Mouse (Mus musculus): ENCODE data around the gene Aoc3.
"Not testable (repeated sequence)": the region's sequence is repeated elsewhere in the genome, so short reads cannot be mapped to it uniquely, and the experiment has no call there.

Aoc3 gene

DNA sequence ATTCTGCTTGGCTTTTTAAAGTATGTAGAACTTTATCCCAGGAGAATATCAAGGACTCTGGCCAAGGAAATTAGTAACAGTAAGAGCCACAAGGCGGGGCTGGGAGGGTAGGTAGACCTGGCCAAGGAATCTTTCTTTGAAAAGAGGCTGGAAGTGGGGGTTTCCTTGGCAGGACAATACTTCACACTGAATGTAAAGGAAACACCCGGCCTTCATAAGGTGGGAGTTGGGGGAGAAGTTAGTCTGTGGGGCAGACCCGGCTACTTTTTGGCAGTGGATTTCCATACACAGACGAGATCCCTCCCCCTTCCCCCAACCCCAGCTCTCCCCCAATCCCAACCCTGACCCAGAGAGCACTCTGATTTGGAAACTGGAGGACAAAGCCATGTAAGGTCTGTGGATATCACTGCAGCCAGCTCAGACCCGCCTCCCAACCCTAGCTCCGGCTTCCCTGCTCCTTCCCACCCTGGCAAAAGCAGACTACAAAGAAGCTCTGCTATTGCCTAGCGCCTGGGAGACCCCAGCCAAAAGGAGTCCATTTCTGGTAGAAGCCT is at the start of gene Aoc3:
Aoc3 (plus strand) TSS at position 235 of the 554 bp plus-strand sequence.
- no peak for DNase-seq

DNA sequence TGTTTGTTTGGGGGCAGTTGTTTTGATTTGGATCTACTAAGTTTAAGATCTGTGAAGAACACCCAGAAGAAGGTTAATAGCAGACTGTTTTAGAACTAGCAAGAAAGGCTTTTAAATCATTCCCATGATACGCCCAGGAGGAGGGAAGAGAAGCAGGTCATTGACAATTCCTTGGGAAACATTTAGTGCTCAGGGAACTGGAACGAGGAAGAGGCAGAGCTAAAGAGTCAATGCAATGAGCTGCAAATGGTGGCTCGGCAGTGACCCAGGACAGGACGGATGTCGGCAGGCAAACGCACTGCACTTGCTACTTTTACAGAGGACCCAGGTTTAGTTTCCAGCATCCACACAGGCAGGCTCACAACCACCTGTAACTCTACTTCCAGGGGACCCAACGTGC is 49.6 kb upstream of the Aoc3 start:
- peak in 1 of 2 experiments; percentile 42 for DNase-seq

DNA sequence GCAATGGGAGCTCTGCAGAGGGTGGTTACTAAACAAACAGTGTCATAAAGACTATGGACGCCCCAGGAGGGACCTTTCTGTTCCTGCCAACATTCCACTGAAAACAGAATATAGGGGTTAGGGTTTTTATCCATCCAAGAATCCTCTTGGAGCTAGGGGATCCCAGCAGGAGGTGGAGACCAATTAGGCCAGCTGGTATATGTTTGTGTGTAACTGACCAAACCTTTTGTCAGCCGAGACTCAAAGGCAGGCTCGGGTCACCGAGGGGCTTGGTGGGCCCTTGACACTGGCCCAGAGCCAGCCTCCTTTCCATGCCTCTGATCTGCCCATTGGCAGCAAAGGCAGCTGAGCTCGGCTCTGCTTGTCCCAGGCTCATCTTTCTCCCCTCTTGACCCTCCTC is 47.5 kb upstream of the Aoc3 start:
- no peak for DNase-seq

DNA sequence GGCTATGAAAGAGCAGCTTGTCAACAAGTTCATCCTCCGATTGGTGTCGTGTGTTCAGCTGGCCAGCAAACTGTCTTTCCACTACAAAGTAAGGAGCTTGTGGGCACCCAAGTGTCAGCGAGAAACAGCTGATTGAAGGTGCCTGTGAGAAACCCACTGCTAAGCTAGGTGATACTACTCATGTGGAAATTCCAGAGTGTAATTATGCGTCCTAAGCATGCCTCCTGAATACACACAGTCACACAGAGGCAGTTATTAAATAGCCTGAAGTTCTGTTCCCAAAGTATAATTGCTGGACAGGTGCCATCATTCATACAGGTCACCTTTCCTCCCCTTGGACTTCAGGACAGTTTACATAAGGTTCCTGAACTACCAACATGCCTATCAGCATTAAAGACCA is 46.6 kb upstream of the Aoc3 start:
- peak in 1 of 2 experiments; percentile 73 for DNase-seq

DNA sequence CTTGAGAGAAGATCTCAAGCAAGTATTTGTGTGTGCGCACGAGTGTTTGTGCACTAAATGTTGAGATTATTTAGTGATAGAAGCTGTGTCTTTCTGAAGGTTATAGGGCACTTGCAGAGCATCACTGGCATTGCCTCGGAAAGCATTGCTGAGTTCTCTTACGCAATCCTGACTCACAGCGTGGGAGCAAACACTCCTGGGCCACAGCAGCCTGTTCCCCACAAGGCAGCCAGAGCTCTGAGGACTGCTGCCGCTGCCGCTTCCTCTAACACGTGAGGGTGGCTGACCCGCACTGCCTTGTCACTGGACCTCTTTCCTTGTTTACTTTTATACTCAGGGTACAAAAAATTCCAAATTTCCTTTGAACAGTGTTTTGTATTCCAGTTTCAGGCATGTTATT is 43.1 kb upstream of the Aoc3 start:
- DNase-seq = peak in 1 of 2 experiments; percentile 20

DNA sequence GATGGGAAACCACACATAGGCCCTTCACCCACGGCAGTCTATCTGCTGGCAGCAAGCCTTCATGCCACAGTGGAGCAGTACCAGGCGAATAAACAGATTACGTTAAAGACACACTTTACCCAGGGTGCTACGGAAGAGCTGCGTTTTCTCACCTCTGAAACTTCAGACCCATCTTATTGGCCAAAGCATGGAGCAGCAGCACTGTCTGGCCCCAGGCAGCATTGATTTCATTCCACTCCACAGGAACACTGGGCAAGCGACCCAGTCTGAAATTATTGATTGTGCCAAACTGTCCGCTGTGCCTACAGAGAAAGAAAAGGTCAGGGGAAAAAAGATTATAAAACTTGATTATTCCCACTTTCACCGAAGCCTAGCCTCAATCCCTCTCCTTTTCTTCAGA is 39.2 kb upstream of the Aoc3 start:
- DNase-seq = no peak

DNA sequence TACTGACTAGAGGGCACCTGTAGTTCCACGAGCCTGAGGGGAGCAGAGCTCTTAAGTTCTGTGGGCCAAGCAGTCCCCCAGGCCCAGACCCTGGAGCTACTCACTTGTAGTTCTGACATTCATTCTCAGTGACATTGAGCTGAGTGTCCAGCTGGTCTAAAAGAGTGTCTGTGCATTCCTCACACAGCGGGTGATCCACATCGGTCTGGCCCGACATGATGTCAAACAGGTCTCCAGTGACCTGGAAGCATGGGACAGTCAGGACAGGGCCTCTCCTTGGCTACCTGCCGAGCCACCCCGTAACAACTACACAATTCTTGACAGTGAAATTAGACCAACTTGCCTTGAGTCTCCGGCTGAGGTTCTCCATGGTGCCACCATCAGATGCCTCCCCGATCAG is 35.2 kb upstream of the Aoc3 start:
- DNase-seq = no peak

DNA sequence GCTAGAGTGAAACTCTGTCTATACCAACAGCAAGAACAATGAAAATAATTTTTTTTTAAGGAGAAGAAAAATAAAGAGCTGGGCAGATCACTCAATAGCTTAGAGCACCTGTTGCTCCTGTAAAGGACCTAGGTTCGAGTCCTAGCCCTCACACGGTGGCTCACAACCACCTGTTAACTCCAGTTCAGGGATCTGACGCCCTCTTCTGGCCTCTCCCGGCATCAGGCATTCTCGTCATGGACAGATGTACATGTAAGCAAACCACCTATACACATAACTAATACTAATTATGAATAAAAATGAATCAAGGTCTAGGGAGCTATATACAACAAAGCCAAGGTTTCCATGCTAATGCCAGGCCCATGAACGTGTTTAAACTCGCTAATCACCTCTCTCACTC is 29.5 kb upstream of the Aoc3 start:
- no peak for DNase-seq

DNA sequence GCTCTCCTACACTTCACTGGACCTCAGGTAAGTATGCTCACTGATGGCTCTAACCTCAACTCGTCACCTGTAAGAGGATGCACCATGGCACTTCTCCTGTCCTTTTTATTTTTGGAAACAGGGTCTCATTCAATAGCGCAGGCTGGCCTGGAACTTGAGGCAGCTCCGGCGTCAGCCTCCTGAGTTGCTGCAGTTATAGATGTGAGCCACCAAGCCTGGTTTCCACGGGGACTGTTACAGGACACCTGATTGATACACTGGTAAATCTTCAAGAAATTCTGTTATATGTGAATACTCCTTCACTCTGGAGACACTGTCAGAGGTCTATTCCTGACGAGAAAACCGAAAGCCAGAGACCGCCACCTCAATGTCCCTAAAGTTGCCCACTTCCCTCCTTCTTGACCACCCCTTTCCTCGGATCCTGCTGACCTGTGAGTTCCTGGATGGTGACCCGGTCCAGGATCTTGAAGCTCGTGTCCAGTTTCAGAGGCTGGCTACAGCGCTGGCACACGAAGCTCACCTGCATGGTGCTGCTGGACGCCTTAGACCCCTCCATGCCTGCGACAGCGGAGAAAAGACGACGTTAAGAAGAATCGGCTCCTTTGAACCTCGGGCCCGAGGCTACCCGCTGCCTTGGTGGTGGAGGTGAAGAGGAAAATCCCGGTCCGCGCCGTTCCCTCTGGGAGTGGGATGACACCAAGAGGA is 29.0 kb upstream of the Aoc3 start:
- no peak for DNase-seq

DNA sequence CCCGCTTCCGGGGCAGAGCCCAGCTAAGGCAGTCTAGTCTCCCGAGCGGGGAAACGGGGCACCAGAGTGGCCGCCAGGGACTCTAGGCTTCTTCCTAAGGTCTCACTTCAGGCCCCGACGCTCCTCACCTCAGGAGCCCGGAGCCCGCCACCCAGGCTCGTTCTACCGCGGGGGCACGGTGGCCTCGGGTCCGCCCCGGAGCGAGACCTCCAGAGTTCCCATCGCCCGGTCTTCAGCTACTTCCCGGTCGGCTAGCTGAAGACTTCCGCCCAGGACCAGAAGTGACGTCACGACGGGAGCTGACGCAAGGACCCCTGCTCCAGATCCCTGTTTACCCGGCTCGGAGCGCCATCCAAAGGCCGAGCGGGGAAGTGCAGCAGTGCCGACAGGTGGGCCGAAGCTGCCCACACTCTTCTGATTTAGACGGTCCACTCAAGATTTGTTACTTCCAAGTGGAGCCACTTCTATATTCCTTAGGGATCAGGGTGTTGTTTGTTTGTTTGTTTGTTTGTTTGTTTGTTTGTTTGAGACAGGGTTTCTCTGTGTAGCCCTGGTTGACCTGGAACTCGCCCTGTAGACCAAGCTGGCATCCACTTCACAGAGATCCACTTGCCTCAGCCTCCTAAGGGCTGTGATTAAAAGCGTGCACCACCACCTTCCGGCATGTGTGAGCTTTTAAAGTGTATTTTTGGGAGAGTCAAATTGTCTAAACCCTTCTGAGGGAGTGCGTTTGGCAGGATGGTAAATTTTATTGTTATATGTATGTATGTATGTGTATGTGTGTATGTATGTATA is 28.2 kb upstream of the Aoc3 start, which contains the start of gene Becn1:
Becn1 (minus strand) TSS at position 283 of the 795 bp plus-strand sequence.
- DNase-seq = peak; percentile 97 to 100

DNA sequence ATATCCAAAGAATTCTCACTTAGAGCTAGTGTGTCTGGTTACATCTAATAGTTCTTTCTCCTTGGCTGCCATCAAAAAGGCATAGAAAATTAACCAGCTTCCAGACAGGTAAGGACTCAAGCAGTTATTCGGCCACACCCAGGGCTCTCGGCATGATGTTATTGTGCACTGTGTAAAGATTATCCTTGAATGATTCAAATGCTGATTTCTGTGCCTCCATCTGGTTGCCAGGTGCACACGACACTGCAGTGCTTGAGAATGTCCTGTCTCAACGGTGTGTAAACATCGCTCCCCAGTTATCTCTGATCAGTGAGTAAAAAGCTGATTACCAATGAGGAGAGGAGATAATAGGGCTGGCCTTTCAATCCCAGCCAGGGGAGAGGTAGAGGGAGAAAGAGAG is 22.7 kb upstream of the Aoc3 start:
- DNase-seq = no peak

DNA sequence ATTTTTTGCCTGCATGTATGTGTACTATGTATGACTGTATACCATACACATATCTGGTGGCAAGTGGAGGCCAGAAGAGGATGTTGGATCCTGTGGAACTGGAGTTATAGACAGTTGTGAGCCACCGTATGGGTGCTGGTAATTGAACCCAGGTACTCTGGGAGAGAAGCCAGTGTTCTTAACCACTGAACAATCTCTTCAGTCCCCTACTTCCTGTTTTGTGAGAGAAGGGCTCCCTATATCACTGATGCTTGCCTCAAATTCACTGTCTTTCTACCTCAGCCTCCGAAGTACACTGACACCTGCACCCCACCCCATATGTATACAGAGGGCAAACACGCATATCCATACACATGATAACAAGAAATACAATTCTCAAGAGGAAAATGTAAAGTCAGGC is 19.3 kb upstream of the Aoc3 start:
- DNase-seq = no peak

DNA sequence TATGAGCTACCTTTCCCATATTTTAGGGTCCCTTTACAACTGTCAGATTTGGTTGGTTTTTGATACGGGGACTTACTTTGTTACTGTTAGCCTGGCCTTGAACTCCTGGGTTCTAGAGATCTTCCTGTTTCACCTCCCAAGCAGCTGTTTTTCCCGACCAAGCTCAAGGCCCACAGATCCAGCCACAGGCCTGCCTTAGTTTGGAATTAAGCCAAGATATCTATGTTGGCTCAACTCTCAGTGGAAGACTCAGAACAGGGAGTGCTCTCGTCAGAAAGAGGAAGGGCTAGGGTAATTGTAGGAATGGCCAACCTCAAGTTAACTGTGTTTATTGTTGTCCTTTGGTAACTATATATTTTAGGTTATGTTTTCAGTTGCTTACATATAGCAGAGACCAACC is 18.3 kb upstream of the Aoc3 start:
- no peak for DNase-seq

DNA sequence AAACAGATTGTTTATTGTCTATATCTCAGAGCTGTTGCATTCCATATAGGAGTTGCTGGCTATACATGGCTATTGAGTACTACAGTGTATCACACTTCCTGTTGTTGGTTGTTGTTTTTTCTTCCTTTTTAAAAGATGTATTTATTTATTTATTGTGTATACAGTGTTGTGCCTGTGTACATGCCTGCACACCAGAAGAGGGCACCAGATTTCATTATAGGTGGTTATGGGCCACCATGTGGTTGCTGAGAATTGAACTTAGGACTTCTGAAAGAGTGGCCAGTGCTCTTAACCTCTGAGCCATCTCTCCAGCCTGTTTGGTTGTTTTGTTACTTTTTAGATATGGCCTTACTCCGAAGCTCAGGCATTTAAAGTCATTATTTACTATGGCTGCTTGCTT is 15.8 kb upstream of the Aoc3 start:
- DNase-seq = no peak

DNA sequence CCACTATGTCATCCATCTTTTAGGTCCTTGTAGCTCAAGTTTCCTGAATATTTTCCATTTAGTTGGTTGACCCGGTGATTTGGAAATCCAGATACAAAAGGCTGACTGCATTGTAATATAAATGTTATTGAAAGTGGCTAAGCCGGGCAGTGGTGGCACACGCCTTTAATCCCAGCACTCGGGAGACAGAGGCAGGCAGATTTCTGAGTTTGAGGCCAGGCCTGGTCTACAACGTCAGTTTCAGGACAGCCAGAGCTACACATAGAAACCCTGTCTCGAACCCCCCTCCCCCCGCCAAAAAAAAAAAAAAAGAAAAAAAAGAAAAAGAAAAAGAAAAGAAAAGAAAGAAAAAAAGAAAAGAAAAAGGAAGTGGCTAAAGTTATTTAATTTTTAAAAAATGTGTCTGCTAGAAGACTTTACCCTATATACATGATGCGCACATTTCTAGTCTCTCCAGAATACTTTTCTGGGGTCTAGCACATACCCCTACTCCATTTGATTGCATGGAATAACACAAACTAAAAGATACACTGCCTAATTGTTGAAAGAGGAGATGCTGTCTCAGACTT is 15.2 kb upstream of the Aoc3 start:
- no peak for DNase-seq

DNA sequence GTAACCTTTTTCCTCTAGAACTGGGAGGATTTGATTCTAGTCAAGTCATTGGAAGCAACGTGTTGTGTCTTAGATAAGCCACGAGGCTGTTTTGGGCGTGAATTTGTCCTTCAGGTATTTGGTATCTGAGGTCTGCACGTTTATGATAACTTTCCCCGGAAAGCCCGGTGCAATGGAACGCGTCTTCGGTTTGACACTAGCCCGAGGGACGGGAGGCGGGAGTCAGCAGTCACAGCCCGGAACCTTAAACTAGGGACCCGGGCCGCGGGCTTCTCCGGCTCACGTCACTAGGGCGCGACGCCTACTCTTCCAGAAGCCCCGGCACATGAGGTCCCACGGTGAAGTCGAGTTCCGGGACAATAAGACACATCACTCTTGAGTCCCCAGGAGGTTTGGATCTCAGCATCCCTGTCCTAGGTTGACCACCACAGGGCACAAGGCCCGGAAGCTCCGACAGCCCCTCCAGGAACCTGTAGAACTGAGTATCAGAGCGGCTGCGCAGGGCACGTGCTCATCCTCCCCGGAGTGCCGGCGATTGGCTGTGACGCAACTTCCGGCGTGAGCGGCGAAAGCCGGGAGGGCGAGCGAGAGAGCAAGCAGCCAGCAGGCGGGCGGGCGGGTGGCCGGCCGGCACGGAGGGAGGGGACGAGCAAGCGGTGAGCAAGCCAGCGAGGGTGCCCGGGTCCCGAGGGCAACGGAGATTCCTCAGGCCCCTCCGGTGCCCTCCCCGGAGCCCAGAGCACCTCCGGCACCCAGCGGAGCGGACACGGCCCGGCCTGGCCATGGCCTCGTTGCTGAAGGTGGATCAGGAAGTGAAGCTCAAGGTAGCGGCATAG is 14.5 kb upstream of the Aoc3 start, which contains the start of gene Psme3:
Psme3 (plus strand) TSS at position 549 of the 836 bp plus-strand sequence.
- DNase-seq = peak; percentile 93 to 96

DNA sequence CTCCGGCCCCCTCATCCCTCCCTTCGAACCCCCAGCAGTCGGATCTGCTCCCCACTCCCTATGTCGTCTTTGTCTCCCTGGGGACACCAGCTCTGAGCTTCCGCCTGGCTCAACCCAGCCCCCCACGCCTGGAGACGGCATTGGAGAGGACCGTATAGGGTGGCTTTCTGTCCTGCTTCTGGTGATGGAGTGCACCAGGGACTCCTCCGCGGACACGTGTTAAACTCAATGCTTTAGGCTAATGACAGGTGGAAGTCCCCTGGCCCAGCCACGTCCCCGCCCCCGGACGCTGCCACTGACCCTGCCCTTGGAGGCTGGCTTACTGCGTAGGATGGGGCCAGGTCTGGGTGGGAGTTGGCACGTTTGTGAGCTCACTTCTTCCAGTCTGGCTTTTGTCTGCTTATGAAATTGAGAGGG is 13.9 kb upstream of the Aoc3 start:
- DNase-seq = peak in 1 of 2 experiments; percentile 39

DNA sequence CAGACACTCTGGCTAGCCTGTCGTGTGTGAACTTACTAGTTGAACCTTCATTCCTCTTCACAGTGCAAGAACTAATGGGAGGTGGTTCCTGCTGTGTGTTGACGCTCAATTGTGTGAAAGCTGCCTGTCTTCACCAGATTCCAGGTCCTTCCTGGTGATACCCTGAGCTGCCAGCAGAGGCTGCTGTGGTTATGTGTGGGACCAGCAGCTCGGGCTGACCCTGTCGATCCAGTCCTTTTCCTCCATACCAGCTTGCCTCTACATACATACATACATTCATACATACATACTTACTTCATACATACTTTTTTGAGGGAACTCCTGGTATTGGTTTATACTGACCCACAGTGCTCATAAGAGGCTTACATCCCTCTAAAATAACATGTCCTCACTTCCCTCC is 6.8 kb upstream of the Aoc3 start:
- DNase-seq = peak; percentile 82 to 92

DNA sequence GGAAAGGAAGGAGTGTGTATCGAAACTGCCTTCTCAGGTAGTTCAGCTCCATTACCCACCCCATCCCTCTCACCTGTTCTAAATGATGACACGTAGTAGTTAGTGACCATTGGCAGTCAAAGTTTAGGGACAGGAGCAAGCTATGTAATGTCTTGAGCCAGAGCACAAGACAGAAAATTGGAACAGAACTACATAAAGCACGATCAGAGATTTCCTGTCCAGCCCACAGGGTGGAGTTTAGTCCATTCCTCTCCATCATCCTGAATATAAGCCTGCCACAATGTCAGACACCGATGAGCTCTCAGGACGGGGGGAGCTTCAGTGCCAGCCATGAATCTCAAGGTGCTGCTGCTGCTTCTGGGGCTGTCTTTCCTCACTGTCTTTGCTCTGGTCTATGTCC is 5.6 kb upstream of the Aoc3 start, which contains the start of gene Aoc2:
Aoc2 (plus strand) TSS at position 301 of the 400 bp plus-strand sequence.
- no peak for DNase-seq

DNA sequence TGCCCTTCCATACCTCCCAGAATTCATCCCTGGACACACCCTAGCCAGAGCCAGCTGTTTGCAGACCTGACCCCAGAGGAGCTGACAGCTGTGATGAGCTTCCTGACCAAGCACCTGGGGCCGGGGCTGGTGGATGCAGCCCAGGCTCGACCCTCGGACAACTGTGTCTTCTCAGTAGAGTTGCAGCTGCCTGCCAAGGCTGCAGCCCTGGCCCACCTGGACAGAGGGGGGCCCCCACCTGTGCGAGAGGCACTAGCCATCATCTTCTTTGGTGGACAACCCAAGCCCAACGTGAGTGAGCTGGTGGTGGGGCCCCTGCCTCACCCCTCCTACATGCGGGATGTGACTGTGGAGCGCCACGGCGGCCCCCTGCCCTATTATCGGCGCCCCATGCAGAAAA is 5.2 kb upstream of the Aoc3 start:
- not testable (repeated sequence) for DNase-seq

DNA sequence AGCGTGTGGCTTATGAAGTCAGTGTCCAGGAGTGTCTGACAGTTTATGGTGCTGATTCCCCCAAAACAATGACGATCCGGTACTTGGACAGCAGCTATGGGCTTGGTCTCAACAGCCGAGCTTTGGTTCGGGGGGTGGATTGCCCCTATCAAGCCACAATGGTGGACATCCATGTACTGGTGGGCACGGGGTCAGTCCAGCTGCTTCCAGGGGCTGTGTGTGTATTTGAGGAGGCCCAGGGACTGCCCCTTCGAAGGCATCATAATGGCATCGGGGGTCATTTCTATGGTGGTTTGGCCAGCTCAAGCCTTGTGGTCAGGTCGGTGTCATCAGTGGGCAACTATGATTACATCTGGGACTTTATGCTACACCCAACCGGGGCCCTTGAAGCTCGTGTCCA is 4.3 kb upstream of the Aoc3 start:
- no peak for DNase-seq

DNA sequence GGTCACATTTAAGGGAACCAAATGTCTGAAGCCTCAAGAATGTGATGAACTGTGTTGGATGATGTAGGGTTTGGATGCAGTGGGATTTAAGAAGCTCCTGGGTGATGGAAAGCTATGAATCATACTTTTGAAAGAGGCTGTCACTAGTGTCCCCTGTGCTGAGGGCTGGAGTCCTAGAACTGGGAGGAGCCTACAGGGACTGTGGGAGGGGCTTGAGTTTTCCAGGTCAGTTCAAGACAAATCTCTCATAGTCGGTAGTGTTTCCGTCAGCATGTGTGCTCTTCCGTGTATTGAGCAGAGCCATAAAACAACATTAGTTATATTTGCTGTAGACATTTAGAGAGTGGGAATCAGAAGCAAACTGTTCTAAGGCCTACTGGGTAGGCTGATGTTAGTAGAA is 3.1 kb upstream of the Aoc3 start:
- peak in 1 of 2 experiments; percentile 46 for DNase-seq

Measured in kidney, postnatal 36 days (tissue).